Mouse (Mus musculus): Measurements from ENCODE around the gene Fbxl13. TPM values are rescaled to one million over a fixed set of nuclear protein-coding genes. Genes with fewer than 3 reads are reported as not detected.

Fbxl13 gene
- polyA plus RNA-seq, 1 experiment, result not detected

GRCm38 (mm10) chr5:21489135-21489534 lies 156.3 kb downstream of the Fbxl13 start:
- TF ChIP-seq GATA1 (IDR thresholded peaks at IDR 0.05; ENCODE audit: low read length), result no peak

GRCm38 (mm10) chr5:21488506-21488905 lies 156.9 kb downstream of the Fbxl13 start:
- TF ChIP-seq GATA1 (IDR thresholded peaks at IDR 0.05; ENCODE audit: low read length), result no peak

DNA sequence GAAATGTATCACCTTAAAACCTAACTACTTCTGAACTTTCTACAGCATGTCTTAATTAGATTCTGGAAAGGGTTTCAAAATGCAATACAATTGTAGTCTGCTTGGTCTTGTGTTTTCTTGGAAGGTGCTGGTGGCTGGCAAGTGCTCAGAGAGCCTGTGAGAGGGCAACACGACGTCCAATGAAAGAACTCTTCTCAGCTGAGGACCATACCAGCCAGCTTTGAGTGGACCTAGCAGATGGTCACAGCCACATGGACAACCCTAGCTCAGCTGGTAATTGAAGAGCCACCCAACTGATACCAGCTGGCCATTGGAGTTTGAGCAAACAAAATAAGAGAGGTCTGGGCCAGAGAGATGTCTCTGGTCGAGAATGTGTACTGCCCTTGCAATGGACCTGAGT lies 157.7 kb downstream of the Fbxl13 start:
- no peak for TF ChIP-seq GATA1 (IDR thresholded peaks at IDR 0.05; ENCODE audit: low read length)

GRCm38 (mm10) chr5:21487306-21487705 lies 158.1 kb downstream of the Fbxl13 start:
- TF ChIP-seq GATA1 (IDR thresholded peaks at IDR 0.05; ENCODE audit: low read length), result no peak

GRCm38 (mm10) chr5:21486798-21487197 lies 158.6 kb downstream of the Fbxl13 start:
- TF ChIP-seq GATA1 (IDR thresholded peaks at IDR 0.05; ENCODE audit: low read length), result no peak

GRCm38 (mm10) chr5:21485197-21485829 lies 160.1 kb downstream of the Fbxl13 start:
- TF ChIP-seq GATA1 (IDR thresholded peaks at IDR 0.05; ENCODE audit: low read length), result no peak

- TF ChIP-seq GATA1 (IDR thresholded peaks at IDR 0.05; ENCODE audit: low read length), result no peak
These were observed 162.2 kb downstream of the Fbxl13 start for GRCm38 (mm10) chr5:21483275-21483674.

GRCm38 (mm10) chr5:21482446-21483222 lies 162.8 kb downstream of the Fbxl13 start:
- TF ChIP-seq GATA1 (IDR thresholded peaks at IDR 0.05; ENCODE audit: low read length), result no peak

- no peak for TF ChIP-seq GATA1 (IDR thresholded peaks at IDR 0.05; ENCODE audit: low read length)
These were observed 163.9 kb downstream of the Fbxl13 start for GRCm38 (mm10) chr5:21481521-21481920.

DNA sequence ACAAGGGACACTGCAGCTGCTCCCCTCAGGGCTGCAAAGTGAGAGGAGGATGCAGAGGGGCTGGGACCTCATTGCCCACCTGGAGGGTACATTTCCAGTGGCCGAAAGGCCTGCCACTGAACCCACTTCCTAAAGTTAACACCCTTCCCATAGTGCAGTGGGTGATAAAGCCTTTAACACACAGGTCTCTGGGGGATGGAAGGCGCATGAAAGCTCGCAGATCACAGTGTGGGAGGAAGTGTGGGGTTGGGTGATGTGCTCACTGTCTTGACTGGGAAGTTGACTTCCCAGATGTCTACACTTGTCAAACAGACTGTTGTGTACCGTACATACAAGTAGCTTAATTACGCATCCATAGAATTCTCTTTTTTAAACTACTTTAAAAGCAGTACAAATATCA lies 165.7 kb downstream of the Fbxl13 start:
- TF ChIP-seq GATA1 (IDR thresholded peaks at IDR 0.05; ENCODE audit: low read length), result no peak

GRCm38 (mm10) chr5:21478428-21478827 lies 167.0 kb downstream of the Fbxl13 start:
- TF ChIP-seq GATA1 (IDR thresholded peaks at IDR 0.05; ENCODE audit: low read length), result no peak

DNA sequence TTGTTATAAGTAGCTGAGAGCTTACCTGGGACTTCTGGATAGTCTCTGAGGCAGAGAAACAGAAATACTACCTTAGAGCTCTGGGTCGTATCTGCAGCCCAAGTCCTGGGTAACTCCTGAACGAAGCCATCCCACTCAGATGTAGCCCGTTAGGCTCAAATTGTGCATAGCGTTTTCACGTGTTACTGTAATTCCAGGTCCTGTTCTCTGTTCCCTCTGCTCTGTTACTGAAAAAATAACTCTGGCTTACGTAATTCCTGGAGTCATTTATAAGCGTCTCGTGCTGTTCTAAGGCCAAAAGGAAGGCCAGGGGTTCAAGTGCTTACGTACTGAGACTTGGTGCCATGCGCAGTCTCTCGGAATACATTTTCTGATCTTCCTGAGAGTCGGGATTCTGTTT lies 177.3 kb downstream of the Fbxl13 start:
- no peak for TF ChIP-seq GATA1 (IDR thresholded peaks at IDR 0.05; ENCODE audit: low read length)

GRCm38 (mm10) chr5:21467387-21467786 lies 178.0 kb downstream of the Fbxl13 start:
- TF ChIP-seq GATA1 (IDR thresholded peaks at IDR 0.05; ENCODE audit: low read length), result no peak

DNA sequence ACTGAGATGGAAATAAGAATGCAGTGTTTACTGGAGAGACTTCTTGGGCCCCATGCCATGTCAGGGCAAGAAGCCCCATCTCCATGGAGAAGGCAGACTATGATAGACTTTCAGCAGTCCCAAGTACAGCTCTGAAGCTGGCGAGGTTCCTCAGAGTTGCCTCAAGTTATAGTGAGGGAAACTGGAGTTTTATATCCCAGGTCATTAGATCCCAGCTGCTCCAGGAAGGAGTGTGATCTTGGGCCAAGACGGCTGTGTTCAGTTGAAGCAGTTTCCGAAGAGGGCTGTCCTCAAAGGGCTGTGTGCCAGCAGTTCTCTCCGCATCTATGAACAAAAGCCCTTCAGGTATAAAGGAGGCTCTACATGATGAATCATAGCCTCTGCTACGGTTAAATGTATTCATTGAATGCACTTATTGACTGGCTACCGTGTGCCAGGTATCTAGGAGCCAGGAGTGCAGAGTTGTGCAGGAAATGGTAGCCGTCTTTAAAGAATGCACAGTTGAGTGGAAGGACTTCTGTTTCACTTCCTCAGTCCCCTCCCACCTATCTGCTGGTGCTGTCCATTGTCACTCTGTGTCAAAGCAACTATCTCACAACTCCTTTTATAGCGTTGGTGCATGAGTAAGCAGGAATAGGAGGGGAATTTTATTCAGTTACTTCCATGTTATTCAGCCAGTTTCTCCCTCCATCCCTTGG lies 204.5 kb downstream of the Fbxl13 start:
- TF ChIP-seq GATA1 (IDR thresholded peaks at IDR 0.05; ENCODE audit: low read length), result no peak

GRCm38 (mm10) chr5:21439446-21440110 lies 205.9 kb downstream of the Fbxl13 start:
- TF ChIP-seq GATA1 (IDR thresholded peaks at IDR 0.05; ENCODE audit: low read length), result no peak

DNA sequence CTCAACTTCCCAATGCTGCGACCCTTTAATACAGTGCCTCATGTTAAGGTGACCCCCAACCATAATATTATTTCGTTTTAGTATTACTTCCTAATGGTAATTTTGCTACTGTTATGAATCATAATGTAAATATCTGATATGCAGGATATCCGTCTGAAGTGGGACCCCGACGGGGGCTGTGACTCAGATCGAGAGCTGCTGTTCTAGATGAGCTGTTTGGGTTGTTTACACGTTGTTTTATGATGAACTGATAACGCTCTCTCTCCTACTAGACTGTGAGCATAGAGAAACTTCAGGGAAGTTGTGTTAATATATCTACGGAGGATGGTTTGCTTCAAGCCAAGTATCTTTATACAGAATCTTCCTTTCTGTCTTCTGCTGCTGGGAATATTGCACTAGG lies 207.0 kb downstream of the Fbxl13 start:
- no peak for TF ChIP-seq GATA1 (IDR thresholded peaks at IDR 0.05; ENCODE audit: low read length)

Measured in G1E-ER4 (cell line).